ENCODE assay signal across 8 mouse cellular contexts in the genomic region with DNA sequence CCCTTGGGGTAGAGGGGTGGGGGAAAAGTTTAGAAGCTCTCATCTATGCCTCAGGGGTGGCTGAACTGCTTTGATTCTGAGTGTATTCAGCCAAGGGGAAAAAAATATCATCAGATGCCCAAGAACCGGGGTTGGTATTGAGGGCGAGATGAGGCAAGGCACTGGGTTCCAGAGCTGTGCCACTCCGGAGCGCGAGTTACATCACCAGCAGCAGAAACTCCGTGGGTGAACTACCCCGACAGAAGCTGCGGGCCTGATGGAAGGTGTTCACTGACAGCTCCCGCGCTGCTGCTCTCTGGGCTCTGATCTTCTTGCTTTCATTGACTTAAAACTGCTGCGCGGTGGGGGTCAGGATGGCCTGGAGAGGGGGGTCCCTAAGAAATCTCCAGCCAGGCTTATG. TPM values are rescaled to one million over a fixed set of nuclear protein-coding genes. Genes with fewer than 3 reads are reported as not detected.
DNase-seq lines count a peak whose midpoint lies in the region; ATAC-seq and TF ChIP-seq lines count a peak whose summit lies in the region.

No protein-coding gene starts in this region.

- no peaks in the 10 kb centered on the region for H3K36me3 ChIP-seq in spleen, adult 2 months (ENCODE audit: control insufficient read depth, insufficient read depth, low read length)
- H3K36me3 ChIP-seq in limb, embryonic 10.5 days: no peaks in the 10 kb centered on the region
- H3K36me3 ChIP-seq in neural tube, embryonic 11.5 days (ENCODE audit: control insufficient read depth, insufficient read depth, low read length): no peaks in the 10 kb centered on the region

- peak overlapping the region; percentile 70 for H3K4me2 ChIP-seq in neural tube, embryonic 11.5 days (ENCODE audit: low read depth)

- DNase-seq in embryo, embryonic 10.5 days (ENCODE audit: low spot score): peak; percentile 38
- DNase-seq in embryo, embryonic 10 days (ENCODE audit: low spot score): no peak
- DNase-seq in spleen, adult 2 months (ENCODE audit: low read depth in 1 of 2, low spot score in 2 of 2): no peak
- no peak for DNase-seq in spleen, postnatal 10 days (ENCODE audit: low spot score in 2 of 2)
- DNase-seq in limb, embryonic 10.5 days (ENCODE audit: low spot score): no peak
- no peak for DNase-seq in neural tube, embryonic 11.5 days (ENCODE audit: low spot score)
- no peak for DNase-seq in gastrocnemius, postnatal 14 days
- DNase-seq in ovary, adult 18-20 months (ENCODE audit: low spot score): no peak

- H3K9me3 ChIP-seq in limb, embryonic 10.5 days (replicated peaks): no peaks in the 10 kb centered on the region
- H3K9me3 ChIP-seq in neural tube, embryonic 11.5 days (ENCODE audit: control insufficient read depth, low read length): no peaks in the 10 kb centered on the region

- H3K27ac ChIP-seq in spleen, adult 2 months (ENCODE audit: insufficient read depth, low read length): no peak overlapping the region
- H3K27ac ChIP-seq in limb, embryonic 10.5 days: peak overlapping the region; percentile 97
- H3K27ac ChIP-seq in neural tube, embryonic 11.5 days (ENCODE audit: low read depth, low read length): no peak overlapping the region

- H3K4me1 ChIP-seq in spleen, adult 2 months (ENCODE audit: control insufficient read depth, insufficient read depth, insufficient read length): peaks cover 3% of the 10 kb centered on the region; the same call in 1 of the 2 replicates
- H3K4me1 ChIP-seq in limb, embryonic 10.5 days: peaks cover 60% of the 10 kb centered on the region
- H3K4me1 ChIP-seq in neural tube, embryonic 11.5 days (ENCODE audit: control insufficient read depth, insufficient read depth, low read length): peaks cover 7% of the 10 kb centered on the region; the same call in 1 of the 2 replicates

- peaks cover 13% of the 10 kb centered on the region for H3K27me3 ChIP-seq in spleen, adult 2 months (ENCODE audit: control insufficient read depth, insufficient read depth, low read length)
- peaks cover 13% of the 10 kb centered on the region for H3K27me3 ChIP-seq in limb, embryonic 10.5 days (ENCODE audit: low read depth, poor library complexity, severe bottlenecking)
- H3K27me3 ChIP-seq in neural tube, embryonic 11.5 days (ENCODE audit: control insufficient read depth, insufficient read depth, low read length): 0 out of 2 replicates have a peak, but pooled peaks cover 5% of the 10 kb centered on the region

- no peak for ATAC-seq in neural tube, embryonic 11.5 days (ENCODE audit: insufficient read depth, low FRiP score, low TSS enrichment)

- intact Hi-C loops in gastrocnemius, postnatal 14 days (cut with DNase I; ENCODE audit: low total_unique reads): no loop called here

- H3K4me3 ChIP-seq in spleen, adult 2 months (ENCODE audit: extremely low read depth, insufficient read depth, insufficient read length): 0 out of 2 replicates have a peak overlapping the region, but pooled peaks have one; percentile 92
- peak overlapping the region; percentile 87 for H3K4me3 ChIP-seq in limb, embryonic 10.5 days
- peak overlapping the region; percentile 79 for H3K4me3 ChIP-seq in neural tube, embryonic 11.5 days (ENCODE audit: low read depth, low read length)

- peak overlapping the region; percentile 81 for H3K9ac ChIP-seq in neural tube, embryonic 11.5 days (ENCODE audit: low read length)

- no peak for TF ChIP-seq POLR2A in spleen, adult 2 months (IDR thresholded peaks at IDR 0.05; ENCODE audit: low read depth, low read length)

- WGBS in spleen, adult 2 months: 39% methylated on average over 12 of the region's 12 CpGs
- 6% methylated on average over 12 of the region's 12 CpGs for WGBS in limb, embryonic 10.5 days
- 10% methylated on average over 12 of the region's 12 CpGs for WGBS in neural tube, embryonic 11.5 days

- TF ChIP-seq CTCF in spleen, adult 2 months (IDR thresholded peaks at IDR 0.05; ENCODE audit: extremely low read depth, insufficient read depth, insufficient read length, insufficient replicate concordance): no peak

RNA-seq across cellular contexts. Expression of a gene that starts 1.1 kb away (rescaled TPM):
- 1.7 and 2.5 TPM in 2 replicates for polyA plus RNA-seq in spleen, adult 2 months (2012; rRNA removed)
- 34.1 and 60.8 TPM in 2 replicates for polyA plus RNA-seq in limb, embryonic 10.5 days (2016; fragmentation: Nextera tagmentation; extraction: Ambion mirVana)
- 28.2 and 34.3 TPM in 2 replicates for polyA plus RNA-seq in neural tube, embryonic 11.5 days (2014; fragmentation: Nextera tagmentation; extraction: Ambion mirVana)
- total RNA-seq in gastrocnemius, postnatal 14 days (2021): 1 to 10 TPM; 1.7 to 1.9 TPM
